Mouse (Mus musculus) layer of hippocampus, postnatal 10 days (tissue): ENCODE data around the gene Gimd1. TPM values are rescaled to one million over a fixed set of nuclear protein-coding genes. Genes with fewer than 3 reads are reported as not detected.

Experiments used
- DNase-seq, 2 experiments: peaks; one replicate each; pipeline ENCODE4 v3.0.0; 2021; ENCODE audit warnings: low spot score in 2 of 2
- long read RNA-seq: library from polyadenylated mRNA; stranded (forward); transcript quantifications from one replicate; pipeline ENCODE4 v2.0.0, GENCODE M21; 2023
- total RNA-seq, 2 experiments: library from RNA; stranded (reverse); gene quantifications; 2 replicates each; pipeline ENCODE4 v1.2.3; 2021

Gene Gimd1
- total RNA-seq, result not detected
- long read RNA-seq, result 0 reads

DNA sequence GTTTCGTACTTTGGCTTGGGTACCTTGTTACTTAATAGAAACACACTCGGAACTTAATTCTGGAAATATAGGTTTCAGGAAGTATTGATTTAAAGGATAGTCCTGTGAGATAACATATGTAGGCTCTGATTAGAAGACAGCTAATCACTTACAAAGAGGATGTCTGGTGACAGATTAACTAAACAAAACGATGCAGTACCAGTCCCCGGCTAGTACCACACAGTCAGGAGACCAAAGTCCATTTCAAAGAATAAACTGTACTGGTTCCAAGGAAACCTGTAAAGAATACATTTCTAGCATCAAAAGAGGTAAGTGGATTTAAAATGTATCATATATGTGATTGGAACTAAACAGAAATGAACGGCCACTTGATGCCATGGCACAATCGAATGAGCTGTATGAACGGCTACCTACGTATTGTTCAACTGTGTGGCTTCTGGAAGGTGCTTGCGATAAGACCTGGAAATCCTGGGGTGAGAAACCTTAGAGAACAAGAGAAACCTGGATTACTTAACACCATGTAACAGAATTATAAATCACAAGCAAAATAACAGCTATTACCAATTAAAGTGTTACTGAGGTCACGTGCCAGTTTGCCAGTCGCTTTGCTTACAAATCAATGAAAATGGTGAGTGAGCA is at the start of gene Gimd1:
TSS of gene Gimd1 (plus strand) at position 220 of the 639 bp plus-strand sequence.
- no peak for DNase-seq

DNA sequence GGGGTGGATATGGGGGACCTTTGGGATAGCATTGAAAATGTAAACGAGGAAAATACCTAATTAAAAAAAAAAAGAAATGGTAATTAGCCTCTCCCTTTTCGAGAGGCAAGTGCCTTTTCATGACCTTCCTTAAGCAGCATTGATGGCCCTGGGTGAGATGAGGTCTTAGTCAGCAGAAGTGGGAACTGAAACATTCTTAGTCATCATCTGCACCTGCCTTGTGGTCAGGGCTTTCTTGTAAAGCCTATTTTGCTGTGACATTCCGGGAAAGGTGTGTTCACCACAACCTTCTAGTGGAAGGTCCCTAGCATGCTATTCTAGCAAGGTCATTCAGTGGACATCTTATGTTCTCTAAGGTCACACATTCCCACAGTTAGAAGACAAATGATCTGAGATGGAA is 48.4 kb upstream of the Gimd1 start:
- DNase-seq, result no peak

DNA sequence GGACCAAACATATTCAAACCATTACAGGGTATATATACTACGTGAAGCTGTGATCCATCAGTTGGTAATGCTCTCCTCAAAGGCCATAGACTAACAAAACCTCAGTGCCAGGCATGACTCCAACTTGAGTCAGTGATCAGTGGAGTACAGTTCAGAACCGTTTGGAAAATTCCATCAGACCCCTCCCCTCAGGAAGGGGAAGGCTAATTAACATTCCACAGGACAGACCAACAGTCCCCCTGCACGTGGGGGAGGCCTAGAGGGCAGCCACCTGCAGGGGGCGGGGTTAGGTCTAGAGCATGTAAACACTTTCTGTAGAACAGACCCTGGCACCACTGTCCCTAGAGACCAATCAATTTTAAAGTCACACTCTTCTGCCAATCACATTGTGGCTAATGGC is 47.3 kb upstream of the Gimd1 start:
- DNase-seq, result no peak

DNA sequence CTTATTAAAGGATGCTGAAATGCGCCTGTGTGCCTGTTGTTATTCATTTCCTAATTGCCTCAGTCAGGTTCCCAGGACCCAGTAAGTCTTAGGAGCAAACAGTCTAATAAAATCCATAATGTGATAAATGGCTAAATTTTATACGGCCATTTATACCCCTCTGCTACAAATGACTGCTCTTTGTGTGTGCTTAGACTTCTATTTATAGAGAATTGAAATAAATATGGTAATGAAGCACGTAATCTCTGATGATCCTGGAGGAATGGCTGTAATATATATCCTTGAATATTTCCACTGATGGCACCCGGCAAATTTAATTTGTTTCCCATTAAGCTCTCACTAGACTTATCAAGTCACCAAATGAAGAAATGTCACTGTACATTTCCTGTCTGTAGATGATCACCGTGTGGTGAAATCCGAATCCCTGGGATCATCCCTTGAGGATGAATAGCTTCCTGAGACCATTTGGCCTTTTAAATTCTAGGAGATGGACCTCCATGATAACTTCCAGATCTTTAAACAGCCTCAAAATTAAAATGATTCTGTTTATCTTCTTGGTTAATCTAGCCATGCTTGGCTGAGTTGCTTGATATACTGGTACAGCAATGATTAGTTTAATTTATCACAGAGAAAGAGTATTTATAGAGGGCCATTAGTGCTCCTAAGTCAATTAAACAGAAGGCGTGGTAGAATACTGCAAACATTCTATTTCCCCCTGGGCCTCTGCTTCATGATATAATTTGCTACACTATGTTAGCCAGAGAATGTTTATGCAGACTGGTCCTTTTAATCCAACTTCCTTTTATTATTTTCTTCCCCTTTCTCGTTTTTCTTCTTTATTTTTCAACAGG is 44.3 kb upstream of the Gimd1 start:
- no peak for DNase-seq

DNA sequence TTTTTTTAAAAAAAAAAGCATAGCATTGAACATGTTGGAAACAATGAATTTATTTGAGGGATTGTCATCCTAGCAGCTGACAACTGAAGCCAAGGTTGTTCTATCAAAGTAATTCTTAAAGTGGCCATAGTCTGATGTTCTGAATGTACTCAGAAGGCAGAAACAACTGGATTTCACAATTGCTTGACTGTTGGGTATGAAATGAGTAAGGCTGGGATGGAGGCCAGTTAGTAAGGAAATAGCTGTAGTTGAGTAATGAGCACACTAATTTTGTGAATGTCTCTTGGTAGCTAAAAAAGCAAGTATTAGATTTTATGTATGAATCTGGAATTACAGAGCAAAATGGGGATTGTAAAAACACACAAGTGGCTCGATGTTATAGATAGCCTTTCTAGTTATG is 41.5 kb upstream of the Gimd1 start:
- no peak for DNase-seq

DNA sequence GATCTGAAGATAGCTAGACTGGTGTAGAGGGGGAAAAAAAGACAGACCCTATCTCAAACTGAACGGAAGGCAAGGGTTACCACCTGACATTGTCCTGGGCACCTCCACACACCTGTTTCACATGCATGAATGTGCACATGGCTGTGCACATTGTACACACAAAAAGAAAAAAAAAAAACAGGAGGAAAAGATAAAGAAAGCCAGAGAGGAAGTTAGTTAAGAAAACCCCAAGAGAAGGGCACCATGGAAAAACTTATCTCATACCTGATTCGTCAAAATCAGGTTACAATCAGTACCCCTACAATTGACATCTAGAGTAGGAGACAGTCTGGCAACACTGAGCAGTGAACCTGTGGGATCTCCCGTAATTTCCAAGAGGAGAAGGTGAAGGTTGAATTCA is 39.6 kb upstream of the Gimd1 start:
- DNase-seq, result no peak

DNA sequence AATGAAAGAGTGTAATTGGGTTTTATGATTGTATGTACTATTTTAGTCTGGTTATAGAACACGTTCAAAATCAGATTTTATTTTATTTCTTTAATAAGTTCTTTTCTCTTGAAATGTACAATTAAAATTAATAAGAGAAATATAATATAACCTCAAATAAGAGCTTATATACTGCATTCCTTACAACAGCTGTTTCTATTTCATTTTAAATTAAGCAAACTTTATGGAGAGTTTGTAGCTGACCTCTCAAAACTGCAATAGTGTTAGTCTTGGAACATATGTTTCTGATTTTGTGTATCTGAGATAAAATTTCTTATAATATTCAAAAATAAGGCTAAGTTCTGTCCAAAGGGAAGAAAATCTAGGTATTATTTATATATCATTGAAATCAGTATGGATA is 39.0 kb upstream of the Gimd1 start:
- DNase-seq, result no peak

DNA sequence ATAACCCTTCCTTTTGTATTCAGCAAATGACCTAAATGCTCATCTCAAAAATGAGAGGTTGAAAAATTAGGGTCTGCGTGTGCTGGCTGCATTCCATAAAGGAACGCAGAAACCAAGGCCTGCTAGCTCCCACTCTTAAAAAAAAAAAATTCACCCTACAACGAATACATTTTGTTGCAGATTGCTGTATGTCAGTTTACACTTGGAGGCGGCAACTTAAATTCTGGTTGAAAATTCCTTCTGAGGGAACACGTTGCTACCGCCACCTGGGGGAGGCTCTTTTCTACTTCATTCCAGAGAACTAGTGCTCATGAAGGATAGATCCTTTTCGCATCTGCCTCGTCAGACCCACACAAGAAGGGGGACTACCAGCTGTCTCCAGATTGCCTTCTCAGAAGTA is 879 bp upstream of the Gimd1 start:
- peak in 1 of 2 experiments; percentile 19 for DNase-seq

DNA sequence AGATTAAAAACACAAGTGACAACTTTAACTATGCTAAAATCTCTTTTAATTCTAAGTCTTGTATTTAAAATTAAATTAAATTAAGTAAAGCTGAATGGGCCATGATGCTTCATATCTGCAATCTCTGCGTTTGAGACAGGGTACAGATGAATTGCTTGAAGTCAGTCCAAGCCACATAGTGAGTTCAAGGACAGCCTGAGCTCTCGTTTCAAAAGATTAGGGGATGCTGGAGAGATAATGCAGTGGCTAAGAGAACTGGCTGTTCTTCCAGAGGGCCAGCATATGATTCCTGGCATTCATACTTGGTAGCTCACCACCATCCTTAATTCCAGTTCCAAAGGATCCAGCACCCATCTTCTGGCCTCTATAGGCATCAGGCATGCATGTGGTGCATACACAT is 3.6 kb downstream of the Gimd1 start:
- DNase-seq, result no peak

DNA sequence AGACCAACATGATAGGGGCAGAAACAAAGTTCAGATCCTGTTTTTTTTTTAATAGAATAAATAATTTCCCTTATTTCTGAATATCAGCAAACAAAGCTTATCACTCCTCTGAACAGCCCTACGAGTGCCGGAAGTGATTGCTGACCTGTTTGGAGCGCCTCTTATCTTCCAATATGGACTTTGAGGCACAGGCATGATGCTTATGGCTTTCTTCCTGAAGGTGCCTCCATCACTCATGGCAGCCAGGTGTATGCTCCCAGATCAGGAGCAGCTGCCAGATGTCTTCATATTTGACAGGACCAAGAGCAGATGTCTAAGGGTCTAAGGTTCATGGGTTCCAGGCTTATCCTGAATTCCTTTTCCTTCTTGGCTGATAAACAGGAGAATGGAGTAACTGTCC is 7.5 kb downstream of the Gimd1 start:
- DNase-seq, result no peak

DNA sequence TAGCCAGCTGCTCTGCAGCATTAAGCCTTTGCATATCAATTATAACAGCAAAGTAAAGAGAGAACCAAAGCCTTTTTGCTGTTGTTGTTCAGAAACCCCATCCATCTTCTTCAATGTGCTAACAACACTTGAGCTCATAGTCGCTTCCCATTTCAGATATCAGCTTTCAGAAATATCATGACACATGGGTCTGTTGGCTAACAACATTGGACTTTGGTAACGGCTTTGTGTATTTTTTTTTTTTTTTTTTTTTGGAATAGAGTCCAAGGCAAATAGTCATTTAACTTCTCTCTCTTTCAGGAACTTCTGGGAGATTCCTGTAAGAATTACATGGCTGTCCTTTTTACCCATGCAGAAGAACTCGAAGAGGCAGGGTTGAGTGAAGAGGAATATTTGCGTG is 14.5 kb downstream of the Gimd1 start:
- DNase-seq, result no peak

DNA sequence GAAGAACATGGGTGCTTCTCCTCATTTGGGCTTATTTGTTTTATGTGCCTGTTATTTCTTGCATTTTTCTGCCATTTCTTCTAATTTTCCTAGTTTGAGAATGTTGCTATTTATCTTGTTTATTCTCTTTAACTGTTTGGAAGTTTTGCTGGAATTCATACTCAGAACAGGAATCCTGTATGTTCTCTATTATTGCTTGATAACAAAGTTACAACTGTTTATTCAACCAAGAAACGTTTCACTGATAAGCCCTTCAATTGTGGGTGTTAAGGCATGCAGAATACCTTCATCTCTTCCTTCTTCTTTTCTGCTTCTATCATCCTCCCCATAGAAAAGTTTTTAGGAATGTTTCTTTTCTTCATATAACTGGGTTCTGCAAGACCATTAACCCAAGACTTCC is 17.2 kb downstream of the Gimd1 start:
- no peak for DNase-seq

DNA sequence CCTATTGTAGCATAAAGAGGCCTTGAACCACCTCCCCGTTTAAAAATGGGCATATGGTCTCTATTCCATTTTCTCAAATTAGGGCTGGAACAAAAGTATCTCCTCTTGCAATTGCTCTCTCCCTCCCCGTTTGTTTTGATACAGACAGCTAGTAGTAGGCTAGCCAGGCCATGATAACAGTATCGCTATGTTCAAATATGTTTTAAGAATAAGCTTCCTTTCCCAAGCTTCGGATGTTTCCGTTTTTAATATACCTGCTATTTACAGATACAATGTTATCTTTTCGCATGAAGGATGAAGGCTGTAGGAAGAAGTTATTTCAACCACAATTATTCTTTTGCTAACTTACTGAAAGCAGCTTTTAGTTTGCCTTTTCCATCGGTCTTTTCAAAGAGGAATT is 19.7 kb downstream of the Gimd1 start:
- DNase-seq, result no peak

DNA sequence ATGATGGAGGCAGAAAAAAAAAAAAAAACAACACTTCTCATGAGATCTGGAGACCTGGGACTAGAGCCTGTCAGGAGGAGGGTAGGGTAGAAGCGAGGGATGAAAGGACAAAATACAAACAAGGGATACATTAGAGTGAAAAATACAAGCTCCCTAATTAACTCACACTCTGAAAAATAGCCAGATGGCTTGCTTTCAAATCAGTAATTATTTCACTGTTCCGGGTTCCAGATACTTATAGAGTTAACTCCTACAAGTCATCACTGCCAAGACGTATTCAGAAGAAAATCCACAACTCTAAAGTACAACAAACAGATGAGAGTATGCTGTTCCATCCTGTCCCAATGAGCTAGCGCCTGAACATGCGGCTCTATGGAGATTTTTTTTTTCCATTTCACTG is 20.6 kb downstream of the Gimd1 start:
- DNase-seq, result no peak

DNA sequence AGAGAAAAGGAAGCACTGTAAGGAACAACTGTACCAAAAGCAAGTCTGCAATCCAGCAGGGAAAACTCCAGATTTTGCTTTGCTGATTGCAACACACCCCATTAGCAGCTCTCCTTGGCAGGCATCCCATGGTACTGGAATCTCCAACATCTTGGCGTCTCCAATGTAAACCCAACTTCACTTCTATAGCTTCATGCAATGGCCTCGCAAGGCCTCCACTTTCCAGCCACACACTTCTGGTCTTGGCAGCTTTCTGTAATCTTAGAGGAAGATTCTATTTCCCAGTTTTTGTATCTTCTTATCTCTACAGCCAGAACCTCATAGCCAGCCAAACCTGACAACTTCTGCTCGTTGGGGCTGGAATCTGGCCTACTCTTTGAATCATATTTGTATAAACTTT is 22.2 kb downstream of the Gimd1 start:
- no peak for DNase-seq

DNA sequence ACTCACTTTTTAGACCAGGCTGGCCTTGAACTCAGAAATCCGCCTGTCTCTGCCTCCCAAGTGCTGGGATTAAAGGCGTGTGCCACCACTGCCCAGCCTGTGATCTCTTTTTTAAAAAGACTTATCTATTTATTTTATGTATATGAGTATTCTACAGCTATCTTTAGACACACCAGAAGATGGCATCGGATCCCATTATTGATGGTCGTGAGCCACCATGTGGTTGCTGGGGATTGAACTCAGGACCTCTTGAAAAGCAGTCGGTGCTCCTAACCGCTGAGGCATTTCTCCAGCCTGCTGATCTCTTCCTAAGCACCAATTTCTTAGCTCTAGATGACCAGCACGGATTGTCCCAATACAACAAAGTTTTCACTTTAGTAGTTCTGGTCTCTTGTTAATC is 24.3 kb downstream of the Gimd1 start:
- DNase-seq, result no peak

DNA sequence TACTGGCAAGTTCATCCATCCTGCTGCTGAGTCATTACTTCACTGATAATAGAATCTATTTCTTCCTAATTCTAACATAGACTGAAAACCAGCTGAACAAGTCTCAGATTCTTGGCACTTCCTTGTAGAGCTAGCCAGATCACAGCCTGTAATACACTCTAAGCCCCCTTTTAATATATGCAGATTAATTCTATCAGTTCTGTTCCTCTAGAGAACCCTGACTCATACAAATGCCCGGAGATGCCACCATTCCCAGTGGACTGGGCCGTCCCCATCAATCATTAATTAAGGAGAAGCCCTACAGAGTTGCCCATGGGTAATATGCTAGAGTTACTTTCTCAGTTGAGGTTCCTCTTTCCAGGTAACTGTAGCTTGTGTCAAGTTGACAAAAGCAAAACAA is 26.3 kb downstream of the Gimd1 start:
- DNase-seq, result no peak

DNA sequence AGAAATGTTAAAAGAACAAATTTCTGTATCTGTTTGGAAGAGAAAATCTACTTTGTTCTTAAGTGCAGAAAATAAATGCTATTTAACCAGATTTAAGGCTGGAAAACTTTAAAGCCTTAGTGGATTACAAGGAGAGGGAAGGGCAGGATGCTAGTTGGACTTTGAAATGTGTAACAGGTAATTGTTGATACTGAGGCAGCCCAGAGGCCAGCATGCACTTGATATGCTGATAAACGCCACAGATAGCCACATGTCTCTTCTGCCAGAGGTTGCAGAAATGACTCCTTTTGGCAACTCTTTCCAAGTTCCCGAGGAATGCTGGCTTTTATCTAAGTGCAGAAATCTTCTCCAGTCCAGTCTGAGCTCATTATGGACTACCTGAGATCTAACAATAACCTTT is 47.9 kb downstream of the Gimd1 start:
- DNase-seq, result no peak

DNA sequence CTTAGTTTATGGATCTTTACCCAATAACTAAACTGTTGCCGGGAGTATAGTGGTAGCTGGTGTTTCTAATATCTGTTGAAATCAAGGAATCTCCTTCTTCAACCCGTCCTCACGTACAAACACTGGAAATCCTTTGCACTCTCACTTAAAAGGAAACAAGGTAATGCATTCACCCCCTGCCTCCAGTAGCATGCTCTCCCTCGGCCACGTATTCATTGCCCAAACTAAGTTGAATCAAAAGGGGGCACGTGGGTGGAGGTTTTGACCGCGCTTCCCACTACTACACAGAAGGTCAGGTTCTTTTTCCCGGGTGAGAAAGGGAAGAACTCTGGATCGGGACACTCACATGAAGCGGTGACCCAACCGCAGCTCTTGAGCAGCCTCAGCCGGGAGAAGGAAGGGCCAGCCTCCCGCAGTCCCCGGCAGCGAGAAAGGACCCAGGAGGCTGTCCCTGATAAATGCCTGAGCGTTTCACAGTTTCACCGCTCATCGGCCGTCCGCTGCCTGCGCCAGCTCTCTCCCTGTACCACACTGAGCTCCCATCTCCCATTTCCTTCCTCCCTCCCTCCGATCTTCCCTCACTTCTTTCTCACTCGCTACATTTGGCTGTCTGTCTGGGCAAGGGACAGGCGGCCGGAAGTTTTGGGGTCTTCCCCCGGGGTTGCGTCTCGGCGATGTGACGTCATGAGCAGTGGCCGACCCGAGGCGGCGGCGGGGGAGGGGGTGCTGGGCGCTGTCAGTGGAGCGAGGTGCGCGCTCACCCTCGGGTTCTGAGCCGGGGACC is 54.0 kb downstream of the Gimd1 start, which contains the start of gene Tbck:
TSS of gene Tbck (plus strand) at position 698 of the 784 bp plus-strand sequence.
- peak; percentile 93 to 95 for DNase-seq

DNA sequence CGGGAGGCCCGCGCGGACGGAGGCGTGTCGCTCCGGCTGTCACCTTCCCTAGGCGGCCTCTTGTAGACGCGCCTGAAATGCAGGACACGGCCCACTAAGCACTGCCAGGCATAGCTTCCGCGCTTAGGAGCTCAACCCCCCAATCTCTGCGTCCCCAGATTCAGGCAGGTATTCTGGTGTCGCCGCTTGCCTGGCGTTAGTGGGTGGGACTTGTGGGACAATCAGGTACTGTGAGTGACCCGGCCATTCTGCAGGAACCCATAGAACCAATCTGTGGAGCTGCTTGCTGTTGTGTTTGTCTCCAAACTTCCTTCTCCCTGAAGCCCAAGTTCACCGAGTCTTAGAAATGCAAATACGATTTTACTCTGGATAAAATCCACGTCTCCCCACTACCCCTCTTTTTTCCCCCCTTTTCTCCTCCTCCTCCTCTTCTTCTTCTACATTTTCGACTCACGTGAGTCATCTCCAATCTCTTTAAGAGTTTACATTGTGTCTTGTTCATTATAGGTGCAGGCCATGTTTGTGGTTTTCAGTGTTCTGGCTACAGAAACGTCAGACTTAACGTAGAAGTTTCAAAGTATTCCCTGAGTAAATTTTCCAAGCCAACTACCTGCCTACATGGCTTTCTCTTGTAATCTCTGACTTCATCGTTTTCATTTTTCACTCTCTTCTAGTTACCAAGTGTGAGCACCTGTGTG is 54.8 kb downstream of the Gimd1 start, which contains the start of gene Aimp1:
TSS of gene Aimp1 (minus strand) at position 140 of the 698 bp plus-strand sequence.
- no peak for DNase-seq
